Mouse (Mus musculus): Measurements from ENCODE around the gene Ccdc142. TPM values are rescaled to one million over a fixed set of nuclear protein-coding genes. Genes with fewer than 3 reads are reported as not detected.

Gene Ccdc142
- polyA plus RNA-seq, 1 experiment: 7.5 TPM

- peak overlapping the region; percentile 31; the same call in 1 of the 2 replicates for H3K4me3 ChIP-seq (ENCODE audit: low read depth, low read length)
- no peak overlapping the region for H3K27ac ChIP-seq (ENCODE audit: insufficient read depth, low read depth, low read length)
- H3K27me3 ChIP-seq (ENCODE audit: control insufficient read depth, insufficient read depth, low read length): peaks cover 56% of the 10 kb centered on the region
- WGBS: 2% methylated on average over 58 of the region's 58 CpGs
- no peak for TF ChIP-seq POLR2A (IDR thresholded peaks at IDR 0.05; ENCODE audit: low read depth, low read length)
- no peak for TF ChIP-seq CTCF (IDR thresholded peaks at IDR 0.05; ENCODE audit: extremely low read depth, insufficient read length, insufficient replicate concordance, low read depth, low read length)
- peaks cover 5% of the 10 kb centered on the region; the same call in 1 of the 2 replicates for H3K36me3 ChIP-seq (ENCODE audit: control insufficient read depth, insufficient read depth, low read length)
- H3K4me1 ChIP-seq (ENCODE audit: control insufficient read depth, insufficient read depth, insufficient read length, low read length): peaks cover 22% of the 10 kb centered on the region
These were observed 30.8 kb upstream of the Ccdc142 start for GRCm38 (mm10) chr6:83070311-83071219.

- TF ChIP-seq POLR2A (IDR thresholded peaks at IDR 0.05; ENCODE audit: low read depth, low read length) (no peak), CTCF (IDR thresholded peaks at IDR 0.05; ENCODE audit: extremely low read depth, insufficient read length, insufficient replicate concordance, low read depth, low read length) (no peak)
- WGBS: 5% methylated on average over 23 of the region's 24 CpGs
- peaks cover 55% of the 10 kb centered on the region for H3K27me3 ChIP-seq (ENCODE audit: control insufficient read depth, insufficient read depth, low read length)
- no peak overlapping the region for H3K27ac ChIP-seq (ENCODE audit: insufficient read depth, low read depth, low read length)
- peaks cover 5% of the 10 kb centered on the region; the same call in 1 of the 2 replicates for H3K36me3 ChIP-seq (ENCODE audit: control insufficient read depth, insufficient read depth, low read length)
- peaks cover 22% of the 10 kb centered on the region for H3K4me1 ChIP-seq (ENCODE audit: control insufficient read depth, insufficient read depth, insufficient read length, low read length)
- H3K4me3 ChIP-seq (ENCODE audit: low read depth, low read length): no peak overlapping the region
These were observed 30.2 kb upstream of the Ccdc142 start for GRCm38 (mm10) chr6:83071220-83071619.

- Histone ChIP-seq H3K4me3 (ENCODE audit: low read depth, low read length) (no peak overlapping the region), H3K27ac (ENCODE audit: insufficient read depth, low read depth, low read length) (no peak overlapping the region), H3K36me3 (ENCODE audit: control insufficient read depth, insufficient read depth, low read length) (0 out of 2 replicates have a peak, but pooled peaks cover under 1% of the 10 kb centered on the region), H3K4me1 (ENCODE audit: control insufficient read depth, insufficient read depth, insufficient read length, low read length) (peaks cover 8% of the 10 kb centered on the region), H3K27me3 (ENCODE audit: control insufficient read depth, insufficient read depth, low read length) (peaks cover 29% of the 10 kb centered on the region)
- no peak for TF ChIP-seq CTCF (IDR thresholded peaks at IDR 0.05; ENCODE audit: extremely low read depth, insufficient read length, insufficient replicate concordance, low read depth, low read length)
- TF ChIP-seq POLR2A (IDR thresholded peaks at IDR 0.05; ENCODE audit: low read depth, low read length): no peak
- WGBS: 10% methylated on average over 2 of the region's 2 CpGs
These were observed 26.4 kb upstream of the Ccdc142 start for GRCm38 (mm10) chr6:83074979-83075378.

- under 1% methylated on average over 54 of the region's 54 CpGs for WGBS
- H3K36me3 ChIP-seq (ENCODE audit: control insufficient read depth, insufficient read depth, low read length): peaks cover 11% of the 10 kb centered on the region; the same call in 1 of the 2 replicates
- no peaks in the 10 kb centered on the region; the same call in 1 of the 2 replicates for H3K4me1 ChIP-seq (ENCODE audit: control insufficient read depth, insufficient read depth, insufficient read length, low read length)
- TF ChIP-seq CTCF (IDR thresholded peaks at IDR 0.05; ENCODE audit: extremely low read depth, insufficient read length, insufficient replicate concordance, low read depth, low read length) (no peak), POLR2A (IDR thresholded peaks at IDR 0.05; ENCODE audit: low read depth, low read length) (0 out of 2 replicates have a peak, but pooled peaks have one; percentile 19)
- peak within 1 kb of the TSS; percentile 67 for H3K4me3 ChIP-seq (ENCODE audit: low read depth, low read length)
- peaks cover 2% of the 10 kb centered on the region; the same call in 1 of the 2 replicates for H3K27me3 ChIP-seq (ENCODE audit: control insufficient read depth, insufficient read depth, low read length)
- H3K27ac ChIP-seq (ENCODE audit: insufficient read depth, low read depth, low read length): peak within 1 kb of the TSS; percentile 77
These were observed 23.6 kb upstream of the Ccdc142 start, which contains the start of gene Pcgf1 for GRCm38 (mm10) chr6:83077630-83078323. Gene Pcgf1, plus strand, starts transcription at chr6:83077869.

GRCm38 (mm10) chr6:83078324-83078858, 23.0 kb upstream of the Ccdc142 start:
- under 1% methylated on average over 46 of the region's 46 CpGs for WGBS

GRCm38 (mm10) chr6:83080210-83080609, 21.2 kb upstream of the Ccdc142 start:
- no peaks in the 10 kb centered on the region; the same call in 1 of the 2 replicates for H3K4me1 ChIP-seq (ENCODE audit: control insufficient read depth, insufficient read depth, insufficient read length, low read length)
- peaks cover 11% of the 10 kb centered on the region; the same call in 1 of the 2 replicates for H3K36me3 ChIP-seq (ENCODE audit: control insufficient read depth, insufficient read depth, low read length)
- no peak overlapping the region for H3K4me3 ChIP-seq (ENCODE audit: low read depth, low read length)
- H3K27ac ChIP-seq (ENCODE audit: insufficient read depth, low read depth, low read length): no peak overlapping the region
- WGBS: 93% methylated on average over 5 of the region's 5 CpGs
- peaks cover 5% of the 10 kb centered on the region; the same call in 1 of the 2 replicates for H3K27me3 ChIP-seq (ENCODE audit: control insufficient read depth, insufficient read depth, low read length)
- TF ChIP-seq CTCF (IDR thresholded peaks at IDR 0.05; ENCODE audit: extremely low read depth, insufficient read length, insufficient replicate concordance, low read depth, low read length) (no peak), POLR2A (IDR thresholded peaks at IDR 0.05; ENCODE audit: low read depth, low read length) (no peak)

More at GRCm38 (mm10) chr6:83078324-83078858, 23.0 kb upstream of the Ccdc142 start:
- H3K4me1 ChIP-seq (ENCODE audit: control insufficient read depth, insufficient read depth, insufficient read length, low read length): no peaks in the 10 kb centered on the region; the same call in 1 of the 2 replicates
- peaks cover 11% of the 10 kb centered on the region; the same call in 1 of the 2 replicates for H3K36me3 ChIP-seq (ENCODE audit: control insufficient read depth, insufficient read depth, low read length)
- TF ChIP-seq CTCF (IDR thresholded peaks at IDR 0.05; ENCODE audit: extremely low read depth, insufficient read length, insufficient replicate concordance, low read depth, low read length) (peak; percentile 48; the same call in 1 of the 2 replicates), POLR2A (IDR thresholded peaks at IDR 0.05; ENCODE audit: low read depth, low read length) (no peak)
- no peaks in the 10 kb centered on the region for H3K27me3 ChIP-seq (ENCODE audit: control insufficient read depth, insufficient read depth, low read length)
- peak overlapping the region; percentile 67 for H3K4me3 ChIP-seq (ENCODE audit: low read depth, low read length)
- H3K27ac ChIP-seq (ENCODE audit: insufficient read depth, low read depth, low read length): peak overlapping the region; percentile 77

Measured in small intestine, adult 2 months (tissue).